Comparison of ENCODE assay signal across 7 mouse cellular contexts in the genomic region with DNA sequence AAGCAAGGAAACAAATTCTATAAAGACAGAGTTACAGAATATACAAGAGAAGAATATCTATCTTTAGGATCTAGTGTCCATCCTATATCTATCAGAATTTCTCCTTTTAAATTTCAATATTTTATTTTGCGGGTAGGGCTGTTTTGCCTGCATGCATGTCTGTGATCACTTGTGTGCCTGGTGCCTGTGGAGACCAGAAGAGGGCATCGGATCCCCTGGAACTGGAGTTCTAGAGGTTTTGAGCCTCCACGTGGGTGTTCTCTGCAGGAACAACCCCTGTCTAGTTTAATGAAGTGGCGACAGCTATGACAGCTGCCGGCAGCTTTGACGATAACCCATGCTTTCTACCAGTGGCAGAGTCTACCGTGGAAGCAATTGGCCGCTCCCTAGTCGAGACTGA. TPM values are rescaled to one million over a fixed set of nuclear protein-coding genes. Genes with fewer than 3 reads are reported as not detected.
DNase-seq lines count a peak whose midpoint lies in the region; ATAC-seq lines count a peak whose summit lies in the region.

No protein-coding gene starts in this region.

- ATAC-seq in CD4-positive, CD25-positive, alpha-beta regulatory T cell, adult 4 months = peak; percentile 63
- ATAC-seq in heart, embryonic 15.5 days (replicated peaks; ENCODE audit: insufficient number of reproducible peaks, insufficient read depth, low FRiP score, low read depth) = peak; percentile 65

- H3K27me3 ChIP-seq in heart, embryonic 15.5 days = peaks cover 5% of the 10 kb centered on the region; the same call in 1 of the 2 replicates

- peak overlapping the region; percentile 55 for H3K4me2 ChIP-seq in heart, embryonic 15.5 days

- no peaks in the 10 kb centered on the region for H3K36me3 ChIP-seq in heart, embryonic 15.5 days

- peak; percentile 85 for DNase-seq in 416B (ENCODE audit: low read depth)
- peak; percentile 17 to 43 for DNase-seq in cerebellum, postnatal 25 days
- DNase-seq in kidney, postnatal 14 days = peak; percentile 69
- peak; percentile 44 to 48 for DNase-seq in lung, adult 18-20 months
- DNase-seq in retina, postnatal 7 days (ENCODE audit: low read depth, low spot score) = peak; percentile 14

- peaks cover 18% of the 10 kb centered on the region for H3K4me1 ChIP-seq in heart, embryonic 15.5 days (replicated peaks)

- peak overlapping the region; percentile 26 for H3K4me3 ChIP-seq in heart, embryonic 15.5 days

- 6% methylated on average over 9 of the region's 9 CpGs for WGBS in heart, embryonic 15.5 days

- no peak overlapping the region for H3K27ac ChIP-seq in heart, embryonic 15.5 days

- no peak overlapping the region for H3K9ac ChIP-seq in heart, embryonic 15.5 days

- H3K9me3 ChIP-seq in heart, embryonic 15.5 days (replicated peaks) = no peaks in the 10 kb centered on the region

RNA-seq across cellular contexts. Expression of gene Pdzk1, which starts 16.0 kb away (rescaled TPM):
- polyA plus RNA-seq in CD4-positive, CD25-positive, alpha-beta regulatory T cell, adult 4 months (2017; shearing (Covaris generic)) = under 1 TPM; 0.32 to 0.85 TPM
- 0.38 TPM in 1 of 2 replicates, not detected in the other for polyA plus RNA-seq in heart, embryonic 15.5 days (2015; fragmentation: Nextera tagmentation; extraction: Ambion mirVana)

RNA-seq across cellular contexts. Expression of gene Cd160, which starts 16.0 kb away (rescaled TPM):
- 10 to 100 TPM; 29.0 to 38.4 TPM for polyA plus RNA-seq in CD4-positive, CD25-positive, alpha-beta regulatory T cell, adult 4 months (2017; shearing (Covaris generic))
- 0.60 and 4.0 TPM in 2 replicates for polyA plus RNA-seq in heart, embryonic 15.5 days (2015; fragmentation: Nextera tagmentation; extraction: Ambion mirVana)

Comparison
In these comparisons a context has a peak if more than half of its experiments do, and no peak if none do; other contexts are left out.
1. DNase-seq: peak in every context shown above with its lines; median percentile 85 in 416B; 69 in kidney, postnatal 14 days; 46 in lung, adult 18-20 months; 30 in cerebellum, postnatal 25 days; 14 in retina, postnatal 7 days.